Mouse (Mus musculus) heart, embryonic 16.5 days (tissue): ENCODE data around the gene Pqbp1. TPM values are rescaled to one million over a fixed set of nuclear protein-coding genes. Genes with fewer than 3 reads are reported as not detected.

Experiments
- ATAC-seq: fragments of 200-750 bp; cut with Nextera tagmentation; replicated peaks from 2 replicates; pipeline ENCODE4 v1.8.0; 2017; ENCODE audit warnings: moderate number of reproducible peaks; ENCODE audit not compliant: insufficient read depth, low FRiP score; ENCODE audit errors: extremely low read depth
- H3K27ac ChIP-seq: fragments of 300-500 bp; sonication (generic); 2 replicates; pipeline ENCODE4 v1.5.1; 2014; ENCODE audit warnings: mild to moderate bottlenecking, low read length, control low read depth, moderate library complexity
- H3K27me3 ChIP-seq: fragments of 300-500 bp; sonication (generic); 2 replicates; pipeline ENCODE4 v1.6.1; 2014; ENCODE audit warnings: low read length, mixed read lengths; ENCODE audit not compliant: control insufficient read depth, insufficient read depth
- H3K36me3 ChIP-seq: fragments of 300-500 bp; sonication (generic); 2 replicates; pipeline ENCODE4 v1.6.1; 2014; ENCODE audit not compliant: control insufficient read depth, insufficient read depth
- H3K4me1 ChIP-seq: fragments of 300-500 bp; sonication (generic); 2 replicates; pipeline ENCODE4 v1.6.1; 2014; ENCODE audit warnings: low read length, mixed read lengths; ENCODE audit not compliant: control insufficient read depth, insufficient read depth
- H3K4me2 ChIP-seq: fragments of 300-500 bp; sonication (generic); 2 replicates; pipeline ENCODE4 v1.6.1; 2014; ENCODE audit warnings: low read depth, mild to moderate bottlenecking, control low read depth, low read length
- H3K4me3 ChIP-seq: fragments of 300-500 bp; sonication (generic); 2 replicates; pipeline ENCODE4 v1.5.1; 2014; ENCODE audit warnings: mild to moderate bottlenecking, control low read depth, low read length
- H3K9ac ChIP-seq: fragments of 300-500 bp; sonication (generic); 2 replicates; pipeline ENCODE4 v1.6.1; 2014; ENCODE audit warnings: low read length, control low read depth
- H3K9me3 ChIP-seq: fragments of 300-500 bp; sonication (generic); replicated peaks from 2 replicates; pipeline ENCODE4 v1.6.1; 2016; ENCODE audit warnings: low read length; ENCODE audit not compliant: control insufficient read depth
- whole genome bisulfite sequencing: fragments of 180-500 bp; shearing (Covaris S2); extraction: QIAGEN DNeasy Blood & Tissue Kit; methylation state at CpG from one replicate; pipeline ENCODE4 v1.1.7; 2014; 5-methylcytosine and 5-hydroxymethylcytosine counted together
- polyA plus RNA-seq: library from polyadenylated mRNA; unstranded; fragments of >200 nt; fragmentation: Nextera tagmentation; extraction: Ambion mirVana; gene quantifications from 2 replicates; pipeline ENCODE4 v1.2.1, GENCODE M21; 2015

Gene Pqbp1
- polyA plus RNA-seq, 1 experiment from 2014 or later: 82.7 TPM

GRCm38 (mm10) chrX:7898211-7898610 lies 858 bp downstream of the Pqbp1 start:
- 24% methylated on average over 12 of the region's 13 CpGs for WGBS
- Histone ChIP-seq H3K4me2 (peak overlapping the region; percentile 67), H3K9ac (peak overlapping the region; percentile 65), H3K4me1 (peaks cover 2% of the 10 kb centered on the region; the same call in 1 of the 2 replicates), H3K4me3 (peak overlapping the region; percentile 70), H3K27me3 (no peaks in the 10 kb centered on the region), H3K36me3 (peaks cover 5% of the 10 kb centered on the region; the same call in 1 of the 2 replicates), H3K27ac (no peak overlapping the region; the same call in 1 of the 2 replicates), H3K9me3 (no peaks in the 10 kb centered on the region)
- no peak for ATAC-seq

- Histone ChIP-seq H3K36me3 (no peaks in the 10 kb centered on the region), H3K9ac (peak within 1 kb of the TSS; percentile 58), H3K4me2 (peak within 1 kb of the TSS; percentile 70), H3K27me3 (no peaks in the 10 kb centered on the region), H3K4me3 (peak within 1 kb of the TSS; percentile 72), H3K27ac (peak within 1 kb of the TSS; percentile 89), H3K4me1 (peaks cover 6% of the 10 kb centered on the region), H3K9me3 (no peaks in the 10 kb centered on the region)
- 11% methylated on average over 49 of the region's 49 CpGs for WGBS
- ATAC-seq: peak; percentile 95
Measured at GRCm38 (mm10) chrX:7883841-7884567, 15.1 kb downstream of the Pqbp1 start, which contains the start of gene Slc35a2. TSS of gene Slc35a2 (plus strand) at chrX:7884028.

GRCm38 (mm10) chrX:7879819-7880218 lies 19.2 kb downstream of the Pqbp1 start:
- no peak overlapping the region; the same call in 1 of the 2 replicates for H3K4me3 ChIP-seq
- 10% methylated on average over 11 of the region's 11 CpGs for WGBS
- no peak overlapping the region for H3K9ac ChIP-seq
- ATAC-seq: no peak
- H3K9me3 ChIP-seq: no peaks in the 10 kb centered on the region
- H3K4me2 ChIP-seq: peak overlapping the region; percentile 51
- H3K27me3 ChIP-seq: no peaks in the 10 kb centered on the region
- no peaks in the 10 kb centered on the region for H3K36me3 ChIP-seq
- no peak overlapping the region for H3K27ac ChIP-seq
- peaks cover 10% of the 10 kb centered on the region for H3K4me1 ChIP-seq

GRCm38 (mm10) chrX:7878495-7878894 lies 20.6 kb downstream of the Pqbp1 start:
- H3K9me3 ChIP-seq: no peaks in the 10 kb centered on the region
- no peak overlapping the region for H3K27ac ChIP-seq
- 11% methylated on average over 21 of the region's 21 CpGs for WGBS
- H3K4me1 ChIP-seq: peaks cover 8% of the 10 kb centered on the region
- H3K27me3 ChIP-seq: no peaks in the 10 kb centered on the region
- peak overlapping the region; percentile 57 for H3K4me3 ChIP-seq
- peak overlapping the region; percentile 68 for H3K9ac ChIP-seq
- peak; percentile 29; the same call in 1 of the 2 replicates for ATAC-seq
- peak overlapping the region; percentile 78 for H3K4me2 ChIP-seq
- H3K36me3 ChIP-seq: peaks cover 3% of the 10 kb centered on the region; the same call in 1 of the 2 replicates

GRCm38 (mm10) chrX:7878007-7878419 lies 21.1 kb downstream of the Pqbp1 start, which contains the start of gene Pim2:
TSS of gene Pim2 (plus strand) at chrX:7878262.
- H3K27ac ChIP-seq: no peak within 1 kb of the TSS

GRCm38 (mm10) chrX:7869826-7870225 lies 29.2 kb downstream of the Pqbp1 start:
- H3K36me3 ChIP-seq: peaks cover 11% of the 10 kb centered on the region
- H3K9ac ChIP-seq: no peak overlapping the region
- H3K4me1 ChIP-seq: no peaks in the 10 kb centered on the region
- no peak overlapping the region for H3K4me3 ChIP-seq
- no peak for ATAC-seq
- 55% methylated on average over 3 of the region's 3 CpGs for WGBS
- H3K9me3 ChIP-seq: no peaks in the 10 kb centered on the region
- H3K27ac ChIP-seq: no peak overlapping the region
- H3K27me3 ChIP-seq: no peaks in the 10 kb centered on the region
- H3K4me2 ChIP-seq: no peak overlapping the region

More at GRCm38 (mm10) chrX:7878007-7878419, 21.1 kb downstream of the Pqbp1 start, which contains the start of gene Pim2:
- H3K27me3 ChIP-seq: no peaks in the 10 kb centered on the region
- peaks cover 8% of the 10 kb centered on the region for H3K4me1 ChIP-seq
- peaks cover 5% of the 10 kb centered on the region; the same call in 1 of the 2 replicates for H3K36me3 ChIP-seq
- peak within 1 kb of the TSS; percentile 68 for H3K9ac ChIP-seq
- 8% methylated on average over 37 of the region's 38 CpGs for WGBS
- peak; percentile 90 for ATAC-seq
- no peaks in the 10 kb centered on the region for H3K9me3 ChIP-seq
- peak within 1 kb of the TSS; percentile 57 for H3K4me3 ChIP-seq
- H3K4me2 ChIP-seq: peak within 1 kb of the TSS; percentile 78

- 62% methylated on average over 2 of the region's 2 CpGs for WGBS
- Histone ChIP-seq H3K27ac (no peak overlapping the region), H3K9me3 (no peaks in the 10 kb centered on the region), H3K9ac (no peak overlapping the region), H3K4me1 (no peaks in the 10 kb centered on the region), H3K36me3 (peaks cover 8% of the 10 kb centered on the region), H3K27me3 (no peaks in the 10 kb centered on the region), H3K4me2 (no peak overlapping the region), H3K4me3 (no peak overlapping the region)
- no peak for ATAC-seq
Measured at GRCm38 (mm10) chrX:7868506-7868905, 30.6 kb downstream of the Pqbp1 start.

- Histone ChIP-seq H3K9me3 (no peaks in the 10 kb centered on the region), H3K4me3 (no peak overlapping the region), H3K9ac (no peak overlapping the region), H3K4me2 (no peak overlapping the region), H3K27ac (no peak overlapping the region), H3K4me1 (no peaks in the 10 kb centered on the region), H3K27me3 (no peaks in the 10 kb centered on the region), H3K36me3 (peaks cover 4% of the 10 kb centered on the region)
- ATAC-seq: no peak
- 84% methylated on average over 1 of the region's 1 CpGs for WGBS
Measured at GRCm38 (mm10) chrX:7867141-7867540, 31.9 kb downstream of the Pqbp1 start.

- WGBS: 41% methylated on average over 2 of the region's 2 CpGs
- no peak for ATAC-seq
- H3K27ac ChIP-seq: no peak overlapping the region
Measured at GRCm38 (mm10) chrX:7865786-7866185, 33.3 kb downstream of the Pqbp1 start.

More at GRCm38 (mm10) chrX:7865786-7866185, 33.3 kb downstream of the Pqbp1 start:
- Histone ChIP-seq H3K9me3 (no peaks in the 10 kb centered on the region), H3K27me3 (no peaks in the 10 kb centered on the region), H3K4me3 (no peak overlapping the region), H3K4me1 (no peaks in the 10 kb centered on the region), H3K9ac (no peak overlapping the region), H3K36me3 (peaks cover 4% of the 10 kb centered on the region), H3K4me2 (no peak overlapping the region)
